Mouse (Mus musculus) bone marrow macrophage, adult 2 months (primary cell): ENCODE results near the gene Hmg20b.

Experiments used
- CTCF ChIP-seq: IDR thresholded peaks from 2 replicates; pipeline ENCODE4 v1.5.1; 2012; ENCODE audit warnings: low read depth, mild to moderate bottlenecking, low read length, moderate library complexity
- POLR2A ChIP-seq: IDR thresholded peaks from 2 replicates; pipeline ENCODE4 v1.6.1; 2012; ENCODE audit warnings: mild to moderate bottlenecking, low read depth, low read length, borderline replicate concordance

DNA sequence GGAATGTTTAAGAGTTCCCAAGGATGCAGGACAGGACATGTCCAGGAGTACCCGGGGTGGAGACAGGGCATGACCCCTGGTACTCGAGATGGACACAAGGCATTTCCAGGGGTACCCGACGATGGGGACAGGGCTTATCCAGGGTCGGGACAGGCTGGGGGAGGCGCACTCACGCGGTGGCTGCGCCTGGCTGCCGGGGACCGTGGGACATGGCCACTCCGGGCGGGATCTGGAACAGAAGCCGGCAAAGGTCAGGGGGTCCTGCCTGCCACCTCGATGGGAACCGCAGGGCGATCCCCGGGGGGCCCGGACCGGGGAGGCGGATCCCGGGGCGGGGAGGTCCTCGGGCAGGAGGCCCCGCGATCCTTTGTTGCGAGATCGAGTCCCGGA lies 324 bp downstream of the Hmg20b start:
- TF ChIP-seq CTCF (no peak), POLR2A (no peak)
